Mouse (Mus musculus): Measurements from ENCODE around the gene Acvr1b.

Acvr1b gene

GRCm38 (mm10) chr15:101175131-101175460 lies 1.2 kb downstream of the Acvr1b start:
- DNase-seq (ENCODE audit: low spot score) = no peak

- DNase-seq (ENCODE audit: low spot score) = no peak
Measured at GRCm38 (mm10) chr15:101175613-101176283, 1.9 kb downstream of the Acvr1b start.

DNA sequence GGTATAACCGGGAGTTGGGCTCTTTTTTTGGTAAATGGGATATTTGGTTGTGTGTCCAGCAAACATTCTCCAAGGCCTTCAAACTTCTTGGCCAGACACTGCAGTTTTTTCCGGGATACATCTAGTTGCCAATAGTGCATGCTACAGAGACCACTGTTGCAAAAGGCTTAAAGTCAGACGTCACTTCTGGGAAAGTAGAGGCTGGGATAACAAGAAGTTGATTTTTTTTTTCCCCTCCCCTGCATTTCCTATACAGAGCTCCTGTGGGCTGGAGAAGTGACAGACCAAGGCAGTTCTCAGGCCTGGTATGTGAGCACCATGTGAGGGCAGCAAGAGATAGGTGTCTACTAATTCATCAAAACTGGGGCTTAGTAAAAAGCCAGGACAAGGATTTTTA lies 2.4 kb downstream of the Acvr1b start:
- no peak for DNase-seq (ENCODE audit: low spot score)

DNA sequence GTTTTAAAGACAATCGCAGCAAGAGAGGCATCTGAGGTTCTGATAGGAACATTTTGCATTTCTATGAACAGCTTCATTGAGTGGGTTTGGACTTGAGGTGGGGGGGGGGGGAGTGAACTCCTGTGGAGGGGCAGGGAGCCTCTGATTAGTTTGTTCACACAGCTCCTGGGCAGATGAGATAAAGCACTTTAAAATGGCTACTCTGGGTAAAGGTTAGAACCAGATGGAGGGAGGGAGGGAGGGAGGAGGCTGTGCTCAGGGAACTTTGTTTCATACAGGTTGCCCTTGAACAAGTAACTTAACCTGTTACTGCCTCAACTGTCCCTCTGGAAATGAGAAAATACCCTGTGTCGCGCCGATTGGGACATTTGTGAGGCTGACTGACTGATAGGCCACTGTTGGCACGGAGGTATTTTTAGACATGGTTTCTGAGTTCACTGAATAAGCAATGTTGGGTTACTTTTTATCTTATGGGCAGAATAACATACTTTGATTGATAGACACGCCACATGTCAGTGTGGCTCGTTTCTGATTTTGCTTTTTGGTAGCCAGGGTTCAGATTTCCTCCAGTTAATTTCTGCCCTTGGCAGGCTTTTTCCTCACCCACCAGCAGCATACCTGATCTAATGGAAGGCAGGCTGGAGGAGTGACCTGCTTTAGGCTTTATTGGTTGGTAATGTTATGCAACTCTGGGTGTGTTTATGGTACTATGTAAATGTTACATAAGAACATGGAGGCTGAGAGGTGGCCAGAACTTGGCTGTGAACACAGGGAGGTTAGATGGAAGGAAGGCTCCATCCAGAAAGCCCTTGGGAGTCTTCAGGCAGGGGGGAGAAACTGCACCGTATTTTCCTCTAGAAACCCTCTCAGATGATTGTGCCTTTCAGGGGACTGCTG lies 3.2 kb downstream of the Acvr1b start:
- DNase-seq (ENCODE audit: low spot score) = no peak

DNA sequence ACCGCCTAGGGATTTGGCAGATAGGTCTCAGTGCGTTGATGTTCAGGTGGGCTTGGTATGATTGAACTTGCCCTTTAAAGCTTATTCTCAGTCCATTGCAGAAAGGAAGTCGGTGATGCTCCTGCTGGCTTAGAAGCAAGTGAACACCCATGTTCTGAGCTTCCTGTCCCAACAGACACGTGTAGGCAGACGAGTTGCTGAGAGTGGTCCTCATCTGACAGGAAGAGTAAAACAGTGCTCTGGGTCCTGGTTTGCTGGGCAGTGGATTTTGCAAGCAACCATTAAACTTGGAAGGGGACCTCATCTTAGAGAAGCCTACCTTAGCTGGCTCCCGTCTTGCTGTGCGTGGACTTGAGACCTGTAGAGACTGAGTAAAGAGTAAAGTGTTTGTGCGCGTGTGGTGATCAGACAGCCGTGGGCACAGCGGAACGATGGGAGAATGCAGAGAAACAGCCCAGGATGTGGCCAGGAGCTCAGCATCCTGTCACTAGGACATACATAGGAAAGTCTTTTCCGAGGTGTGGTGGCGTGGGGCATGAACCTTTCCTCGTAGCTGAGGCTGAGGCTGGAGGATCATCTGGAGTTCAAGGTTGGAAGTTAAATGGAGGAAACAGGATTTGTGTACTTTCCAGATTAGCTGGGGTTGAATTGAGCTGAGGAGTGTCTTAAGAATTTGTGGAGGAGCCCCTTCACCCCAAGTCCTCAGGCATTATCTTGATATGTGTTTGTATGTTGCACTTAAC lies 6.7 kb downstream of the Acvr1b start:
- no peak for DNase-seq (ENCODE audit: low spot score)

- DNase-seq (ENCODE audit: low spot score) = no peak
Measured at GRCm38 (mm10) chr15:101181106-101181466, 7.2 kb downstream of the Acvr1b start.

DNA sequence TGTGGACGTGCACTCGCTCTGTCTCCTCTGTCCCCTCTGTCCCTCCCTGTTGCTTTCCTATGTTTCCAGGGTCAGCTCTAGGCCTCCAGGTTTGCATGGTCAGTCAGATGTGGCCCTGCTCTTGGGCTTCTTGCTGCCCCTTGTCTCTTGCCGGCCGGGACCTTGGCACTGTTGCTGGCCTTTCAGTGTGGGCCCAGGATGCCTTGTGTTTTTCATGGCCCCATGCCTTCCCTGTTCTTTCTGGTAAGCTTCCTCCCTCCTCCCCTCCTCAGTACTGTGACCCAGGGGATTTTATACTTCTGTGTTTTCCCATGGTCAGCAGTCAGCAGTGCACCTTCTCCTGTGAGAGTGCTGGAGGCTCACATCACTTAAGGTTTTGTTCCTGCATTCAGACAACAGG lies 7.6 kb downstream of the Acvr1b start:
- DNase-seq (ENCODE audit: low spot score) = no peak

DNA sequence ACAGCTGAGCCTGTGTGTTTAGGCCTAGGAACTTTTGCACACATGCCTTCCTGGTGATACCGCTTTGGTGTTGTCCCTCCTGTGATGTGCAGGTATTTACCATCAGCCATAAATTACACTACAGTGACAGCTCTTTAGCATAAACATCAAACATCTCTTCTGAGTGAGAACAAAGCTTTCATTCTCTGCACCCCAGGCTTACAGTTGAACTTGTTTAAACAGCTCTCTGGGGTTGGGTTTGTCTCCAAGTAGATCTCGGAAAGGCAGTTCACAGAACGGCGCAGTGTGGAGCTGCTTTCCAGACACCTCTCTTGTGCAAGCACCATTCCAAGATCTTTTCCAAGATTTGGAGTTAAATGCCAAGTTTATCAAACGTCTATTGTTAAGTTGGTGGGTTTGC lies 8.8 kb downstream of the Acvr1b start:
- DNase-seq (ENCODE audit: low spot score) = no peak

GRCm38 (mm10) chr15:101184300-101184699 lies 10.4 kb downstream of the Acvr1b start:
- DNase-seq (ENCODE audit: low spot score) = no peak

- no peak for DNase-seq (ENCODE audit: low spot score)
Measured at GRCm38 (mm10) chr15:101185549-101185948, 11.7 kb downstream of the Acvr1b start.

GRCm38 (mm10) chr15:101187907-101188306 lies 14.0 kb downstream of the Acvr1b start:
- peak; percentile 53 for DNase-seq (ENCODE audit: low spot score)

- DNase-seq (ENCODE audit: low spot score) = no peak
Measured at GRCm38 (mm10) chr15:101189981-101190761, 16.3 kb downstream of the Acvr1b start.

DNA sequence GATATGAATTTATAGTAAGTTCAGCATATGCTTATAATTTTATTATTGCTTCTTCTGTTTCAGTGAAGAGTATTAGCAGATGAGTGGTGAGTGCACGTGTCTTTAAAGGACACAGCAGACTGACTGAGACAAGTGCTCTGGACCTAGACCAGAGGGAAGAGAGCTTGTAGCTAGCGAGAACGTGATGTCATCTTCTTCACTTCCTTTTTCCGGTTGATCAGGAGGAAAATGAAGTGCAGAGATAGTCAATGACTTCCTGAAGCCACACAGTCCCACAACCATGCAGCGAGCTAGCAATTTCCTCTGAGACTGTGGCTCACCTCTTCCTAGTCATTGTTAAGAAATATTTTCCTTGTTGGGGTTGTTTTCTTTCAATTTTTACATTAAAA lies 16.9 kb downstream of the Acvr1b start:
- DNase-seq (ENCODE audit: low spot score) = no peak

GRCm38 (mm10) chr15:101191459-101192259 lies 17.8 kb downstream of the Acvr1b start:
- peak; percentile 75 for DNase-seq (ENCODE audit: low spot score)

DNA sequence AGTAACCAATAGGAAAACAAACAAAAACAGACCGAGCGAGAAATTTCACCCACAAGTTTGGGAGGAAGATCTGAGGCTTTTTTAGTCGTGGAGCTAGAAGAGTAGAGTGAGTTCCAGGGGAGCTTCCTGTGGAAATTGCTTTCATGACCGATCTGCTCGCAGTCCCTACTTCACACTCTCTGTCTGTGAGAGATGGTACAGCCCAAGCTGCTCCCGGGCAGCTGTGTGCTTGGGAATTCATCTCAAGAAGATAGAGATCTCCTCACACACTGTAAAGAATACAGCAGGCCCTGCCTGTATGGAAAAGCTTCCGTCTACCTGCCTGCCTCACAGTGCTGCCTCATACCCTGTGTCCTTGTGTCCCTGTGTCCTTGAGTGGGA lies 18.4 kb downstream of the Acvr1b start:
- DNase-seq (ENCODE audit: low spot score) = no peak

DNA sequence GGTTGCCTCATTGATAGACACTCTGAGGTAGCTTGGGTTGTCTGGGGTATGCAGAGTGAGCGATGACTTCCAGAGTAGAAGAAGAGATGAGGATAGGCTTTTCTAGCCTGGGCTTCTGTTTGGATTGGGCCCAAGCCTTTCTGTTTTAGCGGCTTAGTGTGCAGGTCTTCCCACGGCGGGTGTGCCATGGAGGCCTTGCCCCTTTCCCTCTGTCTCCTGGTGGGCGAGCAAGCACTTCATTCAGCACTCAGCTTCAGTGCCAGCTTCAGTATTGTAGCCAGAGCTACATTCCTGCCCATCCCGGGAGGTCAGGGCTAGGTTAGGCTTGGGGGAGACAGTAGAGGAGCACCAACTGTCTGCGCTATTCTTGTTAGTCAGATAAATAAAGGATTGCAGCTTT lies 18.8 kb downstream of the Acvr1b start:
- DNase-seq (ENCODE audit: low spot score) = no peak

GRCm38 (mm10) chr15:101193971-101194370 lies 20.1 kb downstream of the Acvr1b start:
- no peak for DNase-seq (ENCODE audit: low spot score)

GRCm38 (mm10) chr15:101194951-101195823 lies 21.3 kb downstream of the Acvr1b start:
- DNase-seq (ENCODE audit: low spot score) = no peak

GRCm38 (mm10) chr15:101196079-101196795 lies 22.4 kb downstream of the Acvr1b start:
- DNase-seq (ENCODE audit: low spot score) = no peak

DNA sequence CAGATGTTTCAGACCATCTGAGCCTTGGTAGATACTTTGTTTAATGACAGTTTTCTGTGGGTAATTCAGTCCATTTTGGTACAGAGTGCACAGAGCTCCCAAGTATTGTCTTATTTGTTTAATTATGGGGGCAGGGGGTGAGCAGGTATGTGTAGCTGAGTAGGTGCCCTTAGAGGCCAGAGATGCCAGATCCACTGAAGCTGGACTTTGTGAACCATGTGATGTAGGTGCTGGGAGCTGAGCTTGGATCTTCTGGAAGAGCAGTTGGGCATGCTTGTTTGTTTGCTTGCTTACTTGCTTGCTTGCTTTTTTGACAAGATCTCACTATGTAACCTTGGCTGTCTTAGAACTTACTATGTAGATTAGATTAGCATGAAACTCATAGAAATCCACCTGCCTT lies 23.1 kb downstream of the Acvr1b start:
- DNase-seq (ENCODE audit: low spot score) = no peak
